Mouse (Mus musculus) heart, postnatal 4 days (tissue): Measurements from ENCODE around the gene Tomm5. TPM values are rescaled to one million over a fixed set of nuclear protein-coding genes. Genes with fewer than 3 reads are reported as not detected.
"Not testable (repeated sequence)": the region's sequence is repeated elsewhere in the genome, so short reads cannot be mapped to it uniquely, and the experiment has no call there.

Source experiments
- DNase-seq: peaks from one replicate; pipeline ENCODE4 v3.0.0; 2021
- total RNA-seq, 2 experiments: library from RNA; stranded (reverse); gene quantifications; 2 replicates each; pipeline ENCODE4 v1.2.3; 2021

Tomm5 gene
- total RNA-seq, 2 experiments from 2014 or later = 119 to 141 TPM

DNA sequence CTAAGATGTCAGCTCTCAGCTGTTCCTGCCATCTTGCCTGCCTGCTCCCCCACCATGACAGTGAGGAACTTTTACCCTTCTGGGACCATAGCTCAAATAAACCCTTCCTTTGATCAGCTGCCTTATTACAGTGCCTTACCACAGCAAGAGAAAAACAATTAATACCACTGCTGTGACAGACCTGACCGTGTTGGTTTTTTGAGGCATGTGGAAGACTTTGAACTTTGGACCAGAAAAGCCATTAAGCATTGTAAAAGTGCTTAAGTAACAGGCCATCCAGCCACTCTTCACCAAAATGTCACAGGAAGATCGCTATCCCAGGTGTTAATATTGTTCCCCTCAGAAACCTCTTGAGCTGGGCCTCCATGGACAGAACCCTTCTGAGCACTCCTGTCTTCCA lies 43.3 kb downstream of the Tomm5 start:
- no peak for DNase-seq

DNA sequence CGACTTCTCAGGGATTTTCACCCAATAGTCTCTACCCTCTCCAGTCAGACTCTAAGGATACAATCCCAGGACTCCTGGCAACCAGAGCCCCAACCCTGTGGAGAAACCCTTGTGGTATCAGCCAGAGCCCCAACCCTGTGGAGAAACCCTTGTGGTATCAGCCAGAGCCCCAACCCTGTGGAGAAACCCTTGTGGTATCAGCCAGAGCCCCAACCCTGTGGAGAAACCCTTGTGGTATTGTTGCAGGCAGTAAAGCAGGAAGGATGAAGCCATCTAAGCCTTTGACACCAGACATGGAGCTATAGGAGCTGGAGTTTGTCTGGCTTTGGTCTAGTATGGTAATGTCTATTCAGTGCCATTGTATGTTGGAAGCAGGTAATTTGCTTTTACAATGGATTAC lies 44.1 kb downstream of the Tomm5 start:
- DNase-seq = not testable (repeated sequence)

GRCm38 (mm10) chr4:45055451-45055850 lies 52.5 kb downstream of the Tomm5 start:
- peak; percentile 23 for DNase-seq

Other genes with a start within 250 kb of the Tomm5 start
- 10 to 100 TPM; 46.6 to 47.0 TPM for gene Grhpr, start 126.7 kb downstream of the Tomm5 start, total RNA-seq
- gene Zbtb5, start 95.7 kb downstream of the Tomm5 start, total RNA-seq = 10 to 100 TPM; 10.5 to 11.9 TPM
- 10 to 100 TPM; 41.6 to 45.0 TPM for gene Polr1e, start 89.5 kb downstream of the Tomm5 start, total RNA-seq
- 10 to 100 TPM; 21.3 to 23.1 TPM for gene Fbxo10, start 23.5 kb downstream of the Tomm5 start, total RNA-seq
- 1 to 10 TPM; 2.7 to 3.2 TPM for gene Frmpd1, start 76.8 kb upstream of the Tomm5 start, total RNA-seq
- gene Trmt10b, start 189.0 kb upstream of the Tomm5 start, total RNA-seq = 1 to 10 TPM; 3.7 to 4.2 TPM
- 10 to 100 TPM; 21.9 to 24.3 TPM for gene Dcaf10, start 234.0 kb upstream of the Tomm5 start, total RNA-seq
- 10 to 100 TPM; 11.0 to 17.7 TPM for gene Exosc3, start 234.6 kb upstream of the Tomm5 start, total RNA-seq